Mouse (Mus musculus) E14TG2a.4 (cell line): Measurements from ENCODE around the gene Csde1.
A peak's percentile ranks its signal among the peaks of the same experiment; 100 is the strongest.

Experiments
- H3K27me3 ChIP-seq: 2 replicates; pipeline ENCODE4 v1.6.1; 2014; ENCODE audit warnings: low read length, control low read depth; ENCODE audit not compliant: insufficient read depth
- H3K36me3 ChIP-seq: 2 replicates; pipeline ENCODE4 v1.6.1; 2014; ENCODE audit warnings: low read length, control low read depth; ENCODE audit not compliant: insufficient read depth
- H3K4me1 ChIP-seq: replicated peaks from 2 replicates; pipeline ENCODE4 v1.6.1; 2014; ENCODE audit warnings: low read depth, low read length, control low read depth
- H3K4me3 ChIP-seq: replicated peaks from 2 replicates; pipeline ENCODE4 v1.5.1; 2014; ENCODE audit warnings: mild to moderate bottlenecking, low read length
- H3K9me3 ChIP-seq: 2 replicates; pipeline ENCODE4 v1.6.1; 2014; ENCODE audit warnings: low read length, control low read depth
- CTCF ChIP-seq: conservative IDR thresholded peaks from 2 replicates; pipeline ENCODE4 v1.5.1; 2014; ENCODE audit warnings: low read length
- NANOG ChIP-seq: IDR thresholded peaks from 2 replicates; pipeline ENCODE4 v1.6.1; 2014; ENCODE audit warnings: borderline replicate concordance, low read length, mixed read lengths
- POU5F1 ChIP-seq: IDR thresholded peaks from 2 replicates; pipeline ENCODE4 v1.6.1; 2014; ENCODE audit warnings: low read length, borderline replicate concordance

The Csde1 gene

DNA sequence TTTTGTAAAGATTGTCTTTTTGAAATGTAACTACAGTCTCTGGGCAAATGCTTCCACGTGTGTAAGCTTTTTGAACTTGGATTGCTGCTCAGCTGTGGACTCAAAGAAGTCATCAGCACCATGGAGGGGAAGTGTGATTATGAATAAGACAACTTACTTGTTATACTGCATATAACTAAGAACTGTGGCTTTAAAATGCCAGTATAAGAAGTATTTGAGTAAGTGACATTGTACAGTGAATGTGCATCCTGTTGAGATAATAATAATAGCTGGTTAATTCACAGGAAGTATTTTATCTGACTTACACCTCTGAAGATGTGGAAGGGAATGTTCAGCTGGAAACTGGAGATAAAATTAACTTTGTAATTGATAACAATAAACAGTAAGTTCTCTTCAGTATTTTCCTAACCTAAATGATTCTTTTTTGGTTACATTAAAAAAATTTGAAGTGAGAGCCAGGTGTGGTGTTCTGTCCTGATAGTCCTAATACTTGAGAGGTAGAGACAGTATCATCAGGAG is 20.7 kb downstream of the Csde1 start:
- Histone ChIP-seq H3K4me1 (0 out of 2 replicates have a peak, but pooled peaks cover 5% of the 10 kb centered on the region), H3K27me3 (no peaks in the 10 kb centered on the region), H3K36me3 (peaks cover 94% of the 10 kb centered on the region), H3K9me3 (no peaks in the 10 kb centered on the region), H3K4me3 (no peak overlapping the region)
- TF ChIP-seq NANOG (no peak), CTCF (no peak), POU5F1 (no peak)

DNA sequence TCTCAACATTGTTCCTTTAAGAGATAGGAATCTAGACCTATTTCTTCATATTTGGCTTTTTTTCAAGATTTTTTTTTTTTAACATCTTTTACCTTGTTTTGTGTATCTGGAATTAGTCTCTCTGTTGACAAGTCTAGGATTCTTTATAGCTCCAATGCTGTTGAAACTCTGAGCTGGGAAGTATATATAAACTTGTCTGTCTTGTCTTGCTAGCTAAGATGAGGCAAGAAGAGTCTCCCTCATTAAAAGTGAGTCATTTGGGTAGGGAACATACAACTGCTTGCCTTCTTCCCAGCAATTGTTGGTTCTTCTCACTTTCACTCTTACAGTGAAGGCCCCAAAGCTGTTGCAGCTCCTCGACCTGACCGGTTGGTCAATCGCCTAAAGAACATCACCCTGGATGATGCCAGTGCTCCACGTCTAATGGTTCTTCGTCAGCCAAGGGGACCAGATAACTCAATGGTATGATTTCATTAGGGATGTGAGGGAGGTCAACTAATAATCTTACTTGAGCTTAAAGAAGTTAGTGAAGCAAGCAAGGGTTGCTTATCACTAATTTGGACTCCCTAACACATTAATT is 35.9 kb downstream of the Csde1 start:
- Histone ChIP-seq H3K4me1 (peaks cover 30% of the 10 kb centered on the region), H3K27me3 (no peaks in the 10 kb centered on the region), H3K4me3 (no peak overlapping the region), H3K36me3 (peaks cover 83% of the 10 kb centered on the region), H3K9me3 (no peaks in the 10 kb centered on the region)
- TF ChIP-seq CTCF (no peak), POU5F1 (no peak)

DNA sequence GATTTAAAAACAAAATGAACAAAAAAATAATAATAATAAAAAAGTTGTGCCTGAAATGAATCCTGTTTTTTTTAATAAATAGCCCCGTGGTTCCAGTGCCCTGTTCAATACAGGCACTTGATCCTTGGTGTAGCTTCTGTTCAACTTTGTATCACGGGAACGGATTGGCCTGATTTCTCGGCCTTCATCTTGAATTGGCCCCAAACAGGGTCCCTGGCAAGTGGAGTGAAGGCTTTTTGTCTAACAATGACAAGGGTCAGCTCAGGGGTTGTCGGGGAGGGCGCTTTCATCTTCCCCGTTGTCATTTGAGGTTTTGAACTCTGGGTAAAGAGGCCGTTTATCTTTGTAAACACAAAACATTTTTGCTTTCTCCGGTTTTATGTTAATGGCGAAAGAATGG is 37.5 kb downstream of the Csde1 start:
- H3K4me1 ChIP-seq, result peaks cover 30% of the 10 kb centered on the region
- no peaks in the 10 kb centered on the region for H3K9me3 ChIP-seq
- H3K27me3 ChIP-seq, result no peaks in the 10 kb centered on the region
- peak overlapping the region; percentile 87 for H3K4me3 ChIP-seq
- TF ChIP-seq POU5F1 (no peak), CTCF (no peak), NANOG (no peak)
- H3K36me3 ChIP-seq, result peaks cover 83% of the 10 kb centered on the region

DNA sequence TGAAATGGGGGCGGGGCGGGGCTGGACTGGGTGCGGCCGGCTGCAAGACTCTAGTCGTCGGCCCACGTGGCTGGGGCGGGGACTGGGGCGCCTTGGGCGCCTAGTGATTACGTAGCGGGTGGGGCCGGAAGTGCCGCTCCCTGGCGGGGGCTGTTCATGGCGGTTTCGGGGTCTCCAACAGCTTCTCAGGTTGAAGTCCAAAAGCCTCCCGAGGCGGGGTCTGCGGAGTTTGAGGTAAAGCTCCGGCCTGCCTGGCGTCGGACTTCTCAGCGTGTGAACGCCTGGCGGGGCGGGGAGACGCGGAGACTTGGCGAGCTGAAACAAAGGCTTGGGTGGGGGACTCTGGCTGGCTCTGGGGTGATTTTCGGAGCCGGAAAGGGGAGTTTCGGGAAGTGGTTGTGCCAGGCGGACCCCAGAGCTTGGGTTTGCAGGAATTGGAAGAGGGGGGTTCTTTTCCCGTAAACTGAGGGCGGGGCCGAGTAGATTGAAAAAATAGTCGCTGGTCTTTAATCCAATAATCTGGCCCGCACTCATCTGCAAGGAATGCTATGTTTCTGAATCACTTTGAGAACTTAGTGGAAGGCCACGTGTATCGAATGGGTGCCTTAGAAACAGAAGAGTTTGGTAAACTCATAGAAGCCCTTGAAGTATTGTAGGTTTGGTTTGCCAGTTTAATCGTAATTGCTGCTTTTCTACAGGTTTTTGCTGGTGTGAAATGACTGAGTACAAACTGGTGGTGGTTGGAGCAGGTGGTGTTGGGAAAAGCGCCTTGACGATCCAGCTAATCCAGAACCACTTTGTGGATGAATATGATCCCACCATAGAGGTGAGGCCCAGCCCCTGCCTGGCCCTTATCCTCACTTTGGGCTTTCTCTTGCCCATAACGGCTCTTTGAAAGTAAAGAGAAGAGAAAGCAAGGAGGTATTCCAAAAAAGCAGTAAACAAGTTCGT is 38.3 kb downstream of the Csde1 start, which contains the start of gene Nras:
Gene Nras, plus strand, starts transcription at position 79 of the 951 bp plus-strand sequence.
- Histone ChIP-seq H3K4me1 (peaks cover 30% of the 10 kb centered on the region), H3K27me3 (no peaks in the 10 kb centered on the region), H3K4me3 (peak within 1 kb of the TSS; percentile 87), H3K36me3 (peaks cover 83% of the 10 kb centered on the region), H3K9me3 (no peaks in the 10 kb centered on the region)
- TF ChIP-seq CTCF (no peak), POU5F1 (no peak), NANOG (no peak)

DNA sequence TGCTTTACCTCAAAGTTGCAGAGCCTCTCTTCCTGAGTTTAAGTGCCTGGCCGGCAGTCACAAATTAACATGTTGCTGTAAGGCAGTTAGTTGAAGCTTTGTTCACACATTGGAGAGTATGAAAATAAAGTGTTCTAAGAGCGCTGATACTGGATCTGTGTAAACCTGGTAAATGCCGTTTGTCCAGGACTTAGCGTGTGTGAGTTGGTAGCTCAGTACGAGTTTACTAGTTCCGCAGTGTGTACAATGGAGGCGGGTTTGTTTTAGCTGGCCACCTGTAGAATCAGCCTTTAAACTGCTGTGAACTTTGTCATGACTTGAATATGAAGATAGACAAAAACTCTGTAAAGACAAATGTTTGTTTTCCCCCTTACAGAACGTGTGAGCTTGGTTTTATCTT is 46.7 kb downstream of the Csde1 start:
- TF ChIP-seq NANOG (no peak), CTCF (no peak), POU5F1 (no peak)
- Histone ChIP-seq H3K36me3 (peaks cover 75% of the 10 kb centered on the region), H3K4me3 (no peak overlapping the region), H3K4me1 (peaks cover 3% of the 10 kb centered on the region; the same call in 1 of the 2 replicates), H3K9me3 (no peaks in the 10 kb centered on the region), H3K27me3 (no peaks in the 10 kb centered on the region)

DNA sequence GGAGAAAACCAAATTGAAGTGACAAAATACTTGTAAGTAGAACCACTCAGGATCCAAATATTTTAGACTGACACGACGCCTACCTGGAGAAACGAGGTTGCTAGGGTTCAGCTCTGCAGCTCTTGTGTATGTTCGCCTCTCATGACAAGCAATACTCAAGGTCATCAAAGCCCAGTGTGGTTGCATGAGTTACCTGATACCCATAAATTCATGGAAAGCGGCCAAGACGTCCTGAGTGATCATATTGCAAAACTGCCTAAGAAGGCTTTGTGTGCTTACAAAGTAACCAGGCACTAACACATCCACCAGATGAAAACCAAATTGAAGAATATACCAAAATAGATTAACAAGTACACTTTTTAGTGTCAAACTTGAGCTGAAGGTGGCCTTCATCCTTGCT is 48.7 kb downstream of the Csde1 start:
- Histone ChIP-seq H3K4me3 (no peak overlapping the region), H3K27me3 (no peaks in the 10 kb centered on the region), H3K9me3 (no peaks in the 10 kb centered on the region), H3K36me3 (peaks cover 54% of the 10 kb centered on the region), H3K4me1 (peaks cover 3% of the 10 kb centered on the region; the same call in 1 of the 2 replicates)
- TF ChIP-seq POU5F1 (no peak), NANOG (no peak), CTCF (no peak)

DNA sequence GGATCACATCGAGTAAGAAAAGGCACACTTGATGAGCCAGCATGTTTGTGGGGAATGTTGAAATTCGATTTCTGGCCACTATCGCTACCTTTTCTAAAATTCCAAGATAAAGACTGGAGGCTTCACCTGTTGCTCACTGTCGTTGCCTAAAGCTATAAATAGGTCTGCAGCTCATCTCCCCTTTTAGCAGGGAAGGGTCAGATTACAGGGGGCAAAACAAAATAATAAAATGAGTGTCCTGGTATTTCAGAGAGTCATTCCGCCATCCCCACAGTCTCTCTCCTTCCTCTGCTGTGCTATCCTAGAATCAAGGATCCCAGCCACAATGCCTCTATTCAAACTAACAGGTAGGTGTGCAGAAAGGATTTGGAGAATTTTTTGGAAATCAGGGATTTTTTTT is 53.5 kb downstream of the Csde1 start, which contains the start of gene Ampd1:
Gene Ampd1, plus strand, starts transcription at position 244 of the 400 bp plus-strand sequence.
- no peaks in the 10 kb centered on the region for H3K4me1 ChIP-seq
- no peak for TF ChIP-seq POU5F1
- no peak for TF ChIP-seq CTCF
- no peak for TF ChIP-seq NANOG
- H3K36me3 ChIP-seq, result peaks cover 8% of the 10 kb centered on the region
- H3K9me3 ChIP-seq, result no peaks in the 10 kb centered on the region
- no peak within 1 kb of the TSS for H3K4me3 ChIP-seq
- no peaks in the 10 kb centered on the region for H3K27me3 ChIP-seq

DNA sequence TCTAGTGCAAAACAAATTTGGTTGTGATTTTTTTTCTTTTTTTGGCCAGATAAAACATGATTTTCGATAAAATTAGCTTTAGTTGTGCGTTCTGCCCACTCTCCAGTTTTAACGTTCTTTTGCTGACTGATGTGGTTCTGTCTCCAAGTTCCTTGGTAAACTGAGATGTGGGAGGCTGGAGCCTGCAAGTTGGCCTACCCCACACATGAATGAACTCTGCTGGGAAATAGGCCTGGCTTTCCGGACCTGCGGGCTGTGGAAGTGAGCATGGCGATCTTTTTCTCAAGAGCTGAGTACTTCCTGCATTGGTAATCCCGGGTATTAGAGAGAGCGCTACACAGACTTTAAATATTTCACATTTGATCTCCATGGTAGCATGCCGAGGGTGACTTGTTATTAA is 55.6 kb downstream of the Csde1 start:
- Histone ChIP-seq H3K4me1 (peaks cover 1% of the 10 kb centered on the region), H3K4me3 (no peak overlapping the region), H3K36me3 (no peaks in the 10 kb centered on the region), H3K27me3 (no peaks in the 10 kb centered on the region), H3K9me3 (no peaks in the 10 kb centered on the region)
- TF ChIP-seq CTCF (no peak), POU5F1 (no peak), NANOG (no peak)
